Mouse (Mus musculus): ENCODE measurements at regions not wholly inside any gene's neighbourhood (a gene's known extent, or its start where the extent isn't known, plus 50 kb on each side); places are given as distances from the start of the nearest gene placed in this dataset.

DNA sequence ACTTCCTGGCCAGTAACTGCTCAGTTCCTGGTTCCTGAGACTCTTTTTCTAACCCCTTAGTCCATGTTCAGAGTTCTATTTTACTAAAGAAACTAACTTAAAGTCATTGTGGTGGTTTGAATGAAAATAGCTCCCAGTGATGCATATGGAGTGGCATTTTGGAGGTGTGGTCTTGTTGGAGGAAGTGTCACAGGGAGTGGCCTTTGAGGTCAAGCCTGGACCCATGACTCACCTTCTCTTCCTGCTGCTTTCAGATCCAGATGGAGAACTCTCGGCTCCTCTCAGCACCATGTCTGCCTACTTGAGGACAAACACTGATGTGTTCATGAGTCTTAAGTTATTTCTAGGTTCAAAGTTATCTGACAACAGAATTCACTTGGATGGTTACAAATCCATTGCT lies 111.8 kb upstream of the Mon1b start:
- TF ChIP-seq CTCF (IDR thresholded peaks at IDR 0.05; ENCODE audit: low read depth) (no peak), EP300 (optimal IDR thresholded peaks at IDR 0.05) (no peak)

Data from stomach, postnatal 0 days (tissue).